1 mouse cellular context compared by ENCODE assay signal in the genomic region with DNA sequence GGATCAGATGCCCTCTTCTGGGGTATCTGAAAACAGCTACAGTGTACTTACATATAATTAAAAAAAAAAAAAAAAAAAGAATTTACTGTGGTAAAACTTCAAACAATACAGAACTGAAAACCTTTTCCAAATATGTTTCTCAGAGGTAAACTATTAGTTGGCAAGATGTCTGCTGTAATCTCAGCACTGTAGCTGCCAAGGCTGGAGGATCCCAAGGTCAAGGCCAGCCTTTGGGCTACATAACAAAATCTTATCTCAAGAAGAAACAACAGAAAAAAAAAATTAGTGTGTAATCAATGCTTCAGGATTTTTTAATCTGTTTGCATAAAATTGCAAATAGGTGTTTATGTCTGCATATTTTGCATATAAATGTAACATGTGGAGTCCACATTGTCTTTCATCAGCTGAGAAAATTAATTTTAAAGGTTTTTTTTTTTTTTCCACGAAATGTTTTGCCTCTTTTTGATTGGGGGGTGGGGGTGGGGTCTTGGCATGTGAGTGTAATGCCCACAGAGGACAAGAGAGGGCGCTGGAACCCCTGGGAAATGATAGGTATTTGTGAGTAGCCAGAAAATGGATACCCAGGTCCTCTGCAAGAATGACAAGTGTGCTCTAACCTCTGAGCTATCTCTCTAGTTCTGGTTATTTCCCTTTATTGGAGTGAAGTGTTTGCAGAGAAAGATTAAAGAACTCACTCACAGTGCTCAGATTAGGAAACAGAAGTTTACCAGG.
TF ChIP-seq lines count a peak whose summit lies in the region.

No protein-coding gene starts in this region.

TF ChIP-seq in MEL, 35 proteins besides CTCF, POLR2A, EP300 and RAD21:
- TF ChIP-seq SMC3 (IDR thresholded peaks at IDR 0.05; ENCODE audit: low read depth, low read length) (peak; percentile 34; the same call in 1 of the 2 replicates), SIN3A (IDR thresholded peaks at IDR 0.05; ENCODE audit: low read length) (peak; percentile 45; the same call in 1 of the 2 replicates), USF2 (IDR thresholded peaks at IDR 0.05; ENCODE audit: borderline replicate concordance in 1 of 2, insufficient read depth in 1 of 2, low read depth in 1 of 2, low read length in 2 of 2) (no peak)
